Mouse (Mus musculus) thymus, adult 2 months (tissue): Measurements from ENCODE around the gene Lmo4. TPM values are rescaled to one million over a fixed set of nuclear protein-coding genes. Genes with fewer than 3 reads are reported as not detected.
A peak's percentile ranks its signal among the peaks of the same experiment; 100 is the strongest.

Source experiments
- DNase-seq: peaks from one replicate; pipeline ENCODE4 v3.0.0; 2021
- H3K27ac ChIP-seq: fragments of 200-500 bp; 2 replicates; pipeline ENCODE4 v1.5.1; 2012; ENCODE audit warnings: low read length, control low read depth; ENCODE audit not compliant: control insufficient read depth, insufficient read depth
- H3K27me3 ChIP-seq: fragments of 200-500 bp; 2 replicates; pipeline ENCODE4 v1.6.1; 2012; ENCODE audit warnings: mild to moderate bottlenecking, low read length, moderate library complexity, mixed read lengths; ENCODE audit not compliant: control insufficient read depth, insufficient read depth
- H3K36me3 ChIP-seq: fragments of 200-500 bp; 2 replicates; pipeline ENCODE4 v1.6.1; 2012; ENCODE audit warnings: mild to moderate bottlenecking, low read length, moderate library complexity; ENCODE audit not compliant: control insufficient read depth, insufficient read depth
- H3K4me1 ChIP-seq: fragments of 200-500 bp; replicated peaks from 2 replicates; pipeline ENCODE4 v1.6.1; 2012; ENCODE audit warnings: low read length; ENCODE audit not compliant: control insufficient read depth, insufficient read depth
- H3K4me3 ChIP-seq: fragments of 200-500 bp; 2 replicates; pipeline ENCODE4 v1.5.1; 2012; ENCODE audit warnings: mild to moderate bottlenecking, low read length, control low read depth, moderate library complexity; ENCODE audit not compliant: control insufficient read depth, insufficient read depth
- CTCF ChIP-seq: fragments of 200-500 bp; IDR thresholded peaks from 2 replicates; pipeline ENCODE4 v1.5.1; 2012; ENCODE audit warnings: mild to moderate bottlenecking, control low read depth, low read length, moderate library complexity, borderline replicate concordance; ENCODE audit not compliant: control insufficient read depth, poor library complexity, insufficient read depth; ENCODE audit errors: extremely low read depth
- POLR2A ChIP-seq: fragments of 200-500 bp; IDR thresholded peaks from 2 replicates; pipeline ENCODE4 v1.6.1; 2012; ENCODE audit warnings: mild to moderate bottlenecking, low read length, control low read depth, moderate library complexity; ENCODE audit not compliant: control insufficient read depth, poor library complexity, insufficient read depth; ENCODE audit errors: extremely low read depth
- WGBS: fragments of 180-500 bp; shearing (Covaris S2); methylation state at CpG from one replicate; pipeline ENCODE4 v1.1.7; 2018; 5-methylcytosine and 5-hydroxymethylcytosine counted together
- polyA plus RNA-seq: library from polyadenylated mRNA; depleted of rRNA; stranded (reverse); fragments of >200 nt; gene quantifications from 2 replicates; pipeline ENCODE4 v1.2.3, GENCODE M21; 2012

Lmo4 gene
- polyA plus RNA-seq, 1 experiment, result 99.1 TPM

GRCm38 (mm10) chr3:144155746-144156145, 49.3 kb downstream of the Lmo4 start:
- peak; percentile 28 for DNase-seq

GRCm38 (mm10) chr3:144153395-144153794, 51.6 kb downstream of the Lmo4 start:
- Histone ChIP-seq H3K27me3 (no peaks in the 10 kb centered on the region), H3K36me3 (no peaks in the 10 kb centered on the region), H3K27ac (no peak overlapping the region), H3K4me3 (no peak overlapping the region), H3K4me1 (peaks cover 6% of the 10 kb centered on the region)
- 55% methylated on average over 2 of the region's 2 CpGs for WGBS
- no peak for DNase-seq
- TF ChIP-seq POLR2A (no peak), CTCF (no peak)

More at GRCm38 (mm10) chr3:144155746-144156145, 49.3 kb downstream of the Lmo4 start:
- Histone ChIP-seq H3K4me1 (peaks cover 6% of the 10 kb centered on the region), H3K27me3 (no peaks in the 10 kb centered on the region), H3K4me3 (no peak overlapping the region), H3K36me3 (no peaks in the 10 kb centered on the region), H3K27ac (no peak overlapping the region)
- WGBS, result 67% methylated on average over 3 of the region's 3 CpGs
- TF ChIP-seq POLR2A (no peak), CTCF (no peak)

- TF ChIP-seq CTCF (no peak), POLR2A (no peak)
- Histone ChIP-seq H3K4me1 (peaks cover 6% of the 10 kb centered on the region), H3K27ac (no peak overlapping the region), H3K27me3 (no peaks in the 10 kb centered on the region), H3K4me3 (no peak overlapping the region), H3K36me3 (no peaks in the 10 kb centered on the region)
- 93% methylated on average over 6 of the region's 6 CpGs for WGBS
- DNase-seq, result no peak
Measured at GRCm38 (mm10) chr3:144151001-144151400, 54.0 kb downstream of the Lmo4 start.

GRCm38 (mm10) chr3:144148234-144148633, 56.8 kb downstream of the Lmo4 start:
- Histone ChIP-seq H3K4me1 (no peaks in the 10 kb centered on the region), H3K36me3 (no peaks in the 10 kb centered on the region), H3K27ac (no peak overlapping the region), H3K27me3 (no peaks in the 10 kb centered on the region), H3K4me3 (no peak overlapping the region)
- WGBS, result 97% methylated on average over 3 of the region's 3 CpGs
- no peak for DNase-seq
- TF ChIP-seq POLR2A, result no peak
- TF ChIP-seq CTCF, result no peak

GRCm38 (mm10) chr3:144147244-144147643, 57.8 kb downstream of the Lmo4 start:
- H3K4me1 ChIP-seq, result no peaks in the 10 kb centered on the region
- H3K27me3 ChIP-seq, result no peaks in the 10 kb centered on the region
- H3K36me3 ChIP-seq, result no peaks in the 10 kb centered on the region
- DNase-seq, result no peak
- no peak for TF ChIP-seq POLR2A
- TF ChIP-seq CTCF, result no peak
- H3K27ac ChIP-seq, result no peak overlapping the region
- 80% methylated on average over 3 of the region's 3 CpGs for WGBS
- H3K4me3 ChIP-seq, result no peak overlapping the region

- TF ChIP-seq POLR2A (no peak), CTCF (no peak)
- Histone ChIP-seq H3K36me3 (no peaks in the 10 kb centered on the region), H3K27ac (no peak overlapping the region), H3K4me1 (no peaks in the 10 kb centered on the region), H3K27me3 (no peaks in the 10 kb centered on the region), H3K4me3 (no peak overlapping the region)
- WGBS, result 96% methylated on average over 4 of the region's 4 CpGs
- DNase-seq, result no peak
Measured at GRCm38 (mm10) chr3:144144066-144144465, 61.0 kb downstream of the Lmo4 start.

- DNase-seq, result no peak
- 97% methylated on average over 7 of the region's 7 CpGs for WGBS
- Histone ChIP-seq H3K27me3 (no peaks in the 10 kb centered on the region), H3K4me3 (no peak overlapping the region), H3K36me3 (no peaks in the 10 kb centered on the region), H3K4me1 (no peaks in the 10 kb centered on the region), H3K27ac (no peak overlapping the region)
- TF ChIP-seq POLR2A (no peak), CTCF (no peak)
Measured at GRCm38 (mm10) chr3:144142939-144143338, 62.1 kb downstream of the Lmo4 start.
